In the genomic region with DNA sequence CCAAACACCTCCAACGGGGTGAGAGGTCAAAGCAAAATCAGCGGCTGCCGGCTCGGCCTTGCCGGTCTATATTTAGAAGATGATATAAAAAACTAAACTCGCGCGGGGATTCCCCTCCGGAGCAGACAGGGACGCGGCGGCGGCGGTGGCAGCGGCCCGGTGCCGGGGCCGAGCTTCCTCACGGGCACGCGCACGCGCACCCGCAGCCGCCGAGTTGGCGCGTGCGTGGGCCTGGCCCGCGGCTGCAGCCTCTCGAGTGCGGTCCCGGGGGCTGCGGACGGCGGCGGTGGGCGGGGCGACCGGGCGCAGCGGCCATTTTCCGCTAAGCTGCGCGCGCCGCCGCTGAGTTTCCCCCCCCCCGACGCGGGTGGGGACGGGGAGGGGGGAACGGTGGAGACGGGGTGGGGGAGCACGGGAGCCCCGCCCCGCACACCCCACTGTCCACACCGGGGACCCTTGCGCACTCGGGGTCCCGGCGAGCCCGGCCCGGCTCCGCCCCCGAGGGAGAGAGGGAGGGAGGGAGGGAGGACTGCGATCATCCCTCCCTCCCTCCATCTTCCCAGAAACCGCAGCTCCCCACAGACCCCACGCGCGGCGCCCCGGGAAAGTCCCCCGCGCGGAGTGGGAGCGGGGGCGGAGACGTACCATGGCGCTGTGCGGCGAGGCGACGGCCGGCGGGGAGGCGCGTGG, we compare ENCODE assay signal across 8 mouse cellular contexts. TPM values are rescaled to one million over a fixed set of nuclear protein-coding genes. Genes with fewer than 3 reads are reported as not detected.
DNase-seq lines count a peak whose midpoint lies in the region; ATAC-seq lines count a peak whose summit lies in the region.

No protein-coding gene starts in this region.

- peaks cover 63% of the 10 kb centered on the region for H3K4me1 ChIP-seq in forebrain, embryonic 15.5 days

- intact Hi-C loops in heart, postnatal 25 days (cut with DNase I), result loop anchor here (1.0 kb wide), 1 partner anchor 18 kb away; no protein-coding TSS in a partner anchor

- peak overlapping the region; percentile 81 for H3K9ac ChIP-seq in forebrain, embryonic 15.5 days (replicated peaks)

- H3K9me3 ChIP-seq in forebrain, embryonic 15.5 days, result no peaks in the 10 kb centered on the region

- peak; percentile 47 to 56 for DNase-seq in CD8-positive naive resting alpha-beta T cell, adult 2 months (ENCODE audit: low read depth in 2 of 2, low spot score in 2 of 2)
- DNase-seq in brain, adult 2 months (ENCODE audit: low read depth, low spot score), result peak; percentile 92
- DNase-seq in heart, postnatal 25 days (ENCODE audit: low spot score), result peak; percentile 76
- DNase-seq in layer of hippocampus, adult 8-10 months (ENCODE audit: low spot score in 2 of 2), result peak; percentile 58 to 75
- peak; percentile 82 for DNase-seq in lung, postnatal 10 days
- DNase-seq in retina, postnatal 7 days (ENCODE audit: low read depth, low spot score), result peak; percentile 77
- peak; percentile 86 for DNase-seq in thymus, postnatal 4 days

- H3K27me3 ChIP-seq in forebrain, embryonic 15.5 days, result peaks cover 7% of the 10 kb centered on the region; the same call in 1 of the 2 replicates

- H3K4me2 ChIP-seq in forebrain, embryonic 15.5 days (replicated peaks), result peak overlapping the region; percentile 74

- 0% methylated on average over 40 of the region's 89 CpGs for WGBS in forebrain, embryonic 15.5 days

- ATAC-seq in forebrain, embryonic 15.5 days (replicated peaks), result peak; percentile 11; the same call in 1 of the 2 replicates

- H3K27ac ChIP-seq in forebrain, embryonic 15.5 days (replicated peaks), result peak overlapping the region; percentile 94

- H3K36me3 ChIP-seq in forebrain, embryonic 15.5 days, result no peaks in the 10 kb centered on the region

- H3K4me3 ChIP-seq in forebrain, embryonic 15.5 days, result peak overlapping the region; percentile 86

RNA-seq across cellular contexts. Expression of gene Nfic, which starts 25.1 kb away (rescaled TPM):
- 24.2 and 29.4 TPM in 2 replicates for polyA plus RNA-seq in forebrain, embryonic 15.5 days (2015; fragmentation: Nextera tagmentation; extraction: Ambion mirVana)
- 100 to 1,000 TPM; 110 to 130 TPM for total RNA-seq in heart, postnatal 25 days (2021)
- 10 to 100 TPM; 52.8 to 61.6 (median 58.7) TPM for total RNA-seq in layer of hippocampus, adult 8-10 months (2022)

RNA-seq across cellular contexts. Expression of gene Smim24, which starts 37.4 kb away (rescaled TPM):
- polyA plus RNA-seq in forebrain, embryonic 15.5 days (2015; fragmentation: Nextera tagmentation; extraction: Ambion mirVana), result 1.2 and 1.8 TPM in 2 replicates
- total RNA-seq in heart, postnatal 25 days (2021), result 1 to 10 TPM; 2.0 TPM
- 1 to 10 TPM; 1.3 to 1.7 (median 1.4) TPM for total RNA-seq in layer of hippocampus, adult 8-10 months (2022)

RNA-seq across cellular contexts. Expression of gene Gm48552, which starts 41.5 kb away (rescaled TPM):
- 2.9 and 3.1 TPM in 2 replicates for polyA plus RNA-seq in forebrain, embryonic 15.5 days (2015; fragmentation: Nextera tagmentation; extraction: Ambion mirVana)
- total RNA-seq in heart, postnatal 25 days (2021), result under 1 TPM in 1 of 2 experiments, not detected in 1; 0.70 TPM
- 1 to 10 TPM; 2.9 to 9.7 (median 4.2) TPM for total RNA-seq in layer of hippocampus, adult 8-10 months (2022)

RNA-seq across cellular contexts. Expression of gene Gm48551, which starts 46.0 kb away (rescaled TPM):
- polyA plus RNA-seq in forebrain, embryonic 15.5 days (2015; fragmentation: Nextera tagmentation; extraction: Ambion mirVana), result 5.4 and 6.6 TPM in 2 replicates
- total RNA-seq in heart, postnatal 25 days (2021), result under 1 TPM; 0.61 to 0.78 TPM
- total RNA-seq in layer of hippocampus, adult 8-10 months (2022), result 1 to 10 TPM; 2.7 to 5.5 (median 4.5) TPM

RNA-seq across cellular contexts. Expression of gene Dohh, which starts 46.1 kb away (rescaled TPM):
- polyA plus RNA-seq in forebrain, embryonic 15.5 days (2015; fragmentation: Nextera tagmentation; extraction: Ambion mirVana), result 88.2 and 89.0 TPM in 2 replicates
- total RNA-seq in heart, postnatal 25 days (2021), result 10 to 100 TPM; 52.0 to 56.2 TPM
- 10 to 100 TPM; 64.3 to 78.5 (median 72.6) TPM for total RNA-seq in layer of hippocampus, adult 8-10 months (2022)

Comparison
In these comparisons a context has a peak if more than half of its experiments do, and no peak if none do; other contexts are left out.
1. Peak in every context shown above with its lines: DNase-seq, ATAC-seq, H3K4me3 ChIP-seq and H3K27ac ChIP-seq.